Mouse (Mus musculus) fat pad, adult 2 months (tissue): ENCODE data around the gene Pih1d1.
"Not testable (repeated sequence)": the region's sequence is repeated elsewhere in the genome, so short reads cannot be mapped to it uniquely, and the experiment has no call there.

Experiments used
- DNase-seq: peaks from one replicate; pipeline ENCODE4 v3.0.0-alpha.2; 2011; ENCODE audit warnings: low read depth, low spot score; ENCODE audit errors: extremely low read depth

Pih1d1 gene

GRCm38 (mm10) chr7:45145460-45145859, 8.6 kb upstream of the Pih1d1 start:
- no peak for DNase-seq

- no peak for DNase-seq
Measured at GRCm38 (mm10) chr7:45147267-45147666, 6.8 kb upstream of the Pih1d1 start.

GRCm38 (mm10) chr7:45147899-45148298, 6.2 kb upstream of the Pih1d1 start:
- no peak for DNase-seq

- DNase-seq: no peak
Measured at GRCm38 (mm10) chr7:45148534-45149098, 5.5 kb upstream of the Pih1d1 start.

GRCm38 (mm10) chr7:45149545-45149944, 4.6 kb upstream of the Pih1d1 start:
- DNase-seq: no peak

- DNase-seq: no peak
Measured at GRCm38 (mm10) chr7:45150321-45150720, 3.8 kb upstream of the Pih1d1 start.

GRCm38 (mm10) chr7:45151303-45151702, 2.8 kb upstream of the Pih1d1 start:
- DNase-seq: no peak

- not testable (repeated sequence) for DNase-seq
Measured at GRCm38 (mm10) chr7:45153052-45153451, 1.1 kb upstream of the Pih1d1 start.

GRCm38 (mm10) chr7:45153586-45153985, 517 bp upstream of the Pih1d1 start:
- DNase-seq: no peak

GRCm38 (mm10) chr7:45154993-45155514, 951 bp downstream of the Pih1d1 start:
- DNase-seq: no peak

- DNase-seq: no peak
Measured at GRCm38 (mm10) chr7:45155590-45155989, 1.5 kb downstream of the Pih1d1 start.

GRCm38 (mm10) chr7:45156206-45156605, 2.1 kb downstream of the Pih1d1 start:
- no peak for DNase-seq

GRCm38 (mm10) chr7:45157459-45157858, 3.4 kb downstream of the Pih1d1 start:
- DNase-seq: no peak

- DNase-seq: no peak
Measured at GRCm38 (mm10) chr7:45158991-45159390, 4.9 kb downstream of the Pih1d1 start.

- no peak for DNase-seq
Measured at GRCm38 (mm10) chr7:45160316-45160800, 6.3 kb downstream of the Pih1d1 start.

- DNase-seq: no peak
Measured at GRCm38 (mm10) chr7:45160866-45161265, 6.8 kb downstream of the Pih1d1 start.

- DNase-seq: no peak
Measured at GRCm38 (mm10) chr7:45161612-45162473, 7.7 kb downstream of the Pih1d1 start.

- no peak for DNase-seq
Measured at GRCm38 (mm10) chr7:45162551-45162950, 8.4 kb downstream of the Pih1d1 start.

- DNase-seq: no peak
Measured at GRCm38 (mm10) chr7:45162996-45163615, 9.0 kb downstream of the Pih1d1 start.

GRCm38 (mm10) chr7:45163735-45164490, 9.8 kb downstream of the Pih1d1 start, which contains the start of gene Slc17a7:
Gene Slc17a7, plus strand, starts transcription at chr7:45163949.
- no peak for DNase-seq

- no peak for DNase-seq
Measured at GRCm38 (mm10) chr7:45164833-45165232, 10.7 kb downstream of the Pih1d1 start.
